Mouse (Mus musculus) lung, postnatal 0 days (tissue): ENCODE measurements at regions not wholly inside any gene's neighbourhood (a gene's known extent, or its start where the extent isn't known, plus 50 kb on each side); places are given as distances from the start of the nearest gene placed in this dataset.

ENCODE experiments used
- ATAC-seq: fragments of 200-750 bp; cut with Nextera tagmentation; 2 replicates; pipeline ENCODE4 v1.8.0; 2017; ENCODE audit warnings: moderate library complexity
- DNase-seq: peaks from one replicate; pipeline ENCODE4 v3.0.0-alpha.2; 2016; ENCODE audit warnings: low spot score
- H3K27ac ChIP-seq: fragments of 300-500 bp; sonication (generic); 2 replicates; pipeline ENCODE4 v1.5.1; 2014; ENCODE audit warnings: antibody characterized with exemption, mild to moderate bottlenecking, low read length, mixed read lengths
- H3K27me3 ChIP-seq: fragments of 300-500 bp; sonication (generic); replicated peaks from 2 replicates; pipeline ENCODE4 v1.6.1; 2014; ENCODE audit warnings: low read length, mixed read lengths; ENCODE audit not compliant: insufficient read depth
- H3K36me3 ChIP-seq: fragments of 300-500 bp; sonication (generic); 2 replicates; pipeline ENCODE4 v1.6.1; 2014; ENCODE audit warnings: low read length, mixed read lengths; ENCODE audit not compliant: insufficient read depth
- H3K4me1 ChIP-seq: fragments of 300-500 bp; sonication (generic); 2 replicates; pipeline ENCODE4 v1.6.1; 2014; ENCODE audit warnings: antibody characterized with exemption, low read depth, low read length, mixed read lengths; ENCODE audit not compliant: insufficient read depth
- H3K4me2 ChIP-seq: fragments of 300-500 bp; sonication (generic); replicated peaks from 2 replicates; pipeline ENCODE4 v1.6.1; 2014; ENCODE audit warnings: low read depth, mild to moderate bottlenecking, low read length, moderate library complexity, mixed read lengths
- H3K4me3 ChIP-seq: fragments of 300-500 bp; sonication (generic); 2 replicates; pipeline ENCODE4 v1.5.1; 2014; ENCODE audit warnings: low read depth, low read length
- H3K9ac ChIP-seq: fragments of 300-500 bp; sonication (generic); replicated peaks from 2 replicates; pipeline ENCODE4 v1.6.1; 2014; ENCODE audit warnings: low read depth, mild to moderate bottlenecking
- H3K9me3 ChIP-seq: fragments of 300-500 bp; sonication (generic); 2 replicates; pipeline ENCODE4 v1.6.1; 2016; ENCODE audit warnings: low read length, mixed read lengths
- CTCF ChIP-seq: IDR thresholded peaks from 2 replicates; pipeline ENCODE4 v1.5.1; 2016; ENCODE audit warnings: antibody characterized with exemption, mild to moderate bottlenecking
- EP300 ChIP-seq: IDR thresholded peaks from 2 replicates; pipeline ENCODE4 v1.6.1; 2016; ENCODE audit warnings: antibody characterized with exemption, mild to moderate bottlenecking, control low read depth
- WGBS: fragments of 180-500 bp; shearing (Covaris S2); extraction: QIAGEN DNeasy Blood & Tissue Kit; methylation state at CpG from one replicate; pipeline ENCODE4 v1.1.7; 2014; 5-methylcytosine and 5-hydroxymethylcytosine counted together

GRCm38 (mm10) chr16:30155486-30156246, 91.5 kb downstream of the Hes1 start:
- no peak overlapping the region for H3K4me3 ChIP-seq
- DNase-seq (no peak), ATAC-seq (no peak)
- H3K9me3 ChIP-seq: no peaks in the 10 kb centered on the region
- WGBS: 35% methylated on average over 6 of the region's 6 CpGs
- no peaks in the 10 kb centered on the region for H3K36me3 ChIP-seq
- TF ChIP-seq EP300 (no peak), CTCF (no peak)
- no peaks in the 10 kb centered on the region for H3K27me3 ChIP-seq
- H3K4me2 ChIP-seq: no peak overlapping the region
- H3K4me1 ChIP-seq: no peaks in the 10 kb centered on the region
- no peak overlapping the region for H3K9ac ChIP-seq
- no peak overlapping the region for H3K27ac ChIP-seq

GRCm38 (mm10) chr16:30158184-30158583, 94.0 kb downstream of the Hes1 start:
- TF ChIP-seq CTCF (no peak), EP300 (no peak)
- DNase-seq (no peak), ATAC-seq (no peak)
- Histone ChIP-seq H3K27ac (no peak overlapping the region), H3K9ac (no peak overlapping the region), H3K27me3 (no peaks in the 10 kb centered on the region), H3K4me2 (no peak overlapping the region), H3K36me3 (no peaks in the 10 kb centered on the region), H3K4me1 (no peaks in the 10 kb centered on the region), H3K9me3 (no peaks in the 10 kb centered on the region), H3K4me3 (no peak overlapping the region)
- 93% methylated on average over 9 of the region's 9 CpGs for WGBS

GRCm38 (mm10) chr16:30160399-30160798, 96.2 kb downstream of the Hes1 start:
- WGBS: 11% methylated on average over 2 of the region's 2 CpGs
- TF ChIP-seq CTCF (no peak), EP300 (no peak)
- DNase-seq: no peak
- Histone ChIP-seq H3K4me3 (no peak overlapping the region), H3K4me1 (no peaks in the 10 kb centered on the region), H3K27me3 (no peaks in the 10 kb centered on the region), H3K27ac (no peak overlapping the region), H3K4me2 (no peak overlapping the region), H3K36me3 (no peaks in the 10 kb centered on the region), H3K9ac (no peak overlapping the region), H3K9me3 (no peaks in the 10 kb centered on the region)
- no peak for ATAC-seq

- no peak for TF ChIP-seq EP300
- no peak for TF ChIP-seq CTCF
- H3K4me3 ChIP-seq: no peak overlapping the region
- no peaks in the 10 kb centered on the region for H3K27me3 ChIP-seq
- no peaks in the 10 kb centered on the region for H3K4me1 ChIP-seq
- no peaks in the 10 kb centered on the region for H3K9me3 ChIP-seq
- no peaks in the 10 kb centered on the region for H3K36me3 ChIP-seq
- WGBS: 88% methylated on average over 4 of the region's 4 CpGs
- no peak overlapping the region for H3K9ac ChIP-seq
- H3K4me2 ChIP-seq: no peak overlapping the region
- ATAC-seq (no peak), DNase-seq (no peak)
- no peak overlapping the region for H3K27ac ChIP-seq
Measured at GRCm38 (mm10) chr16:30163303-30163702, 99.1 kb downstream of the Hes1 start.

- no peaks in the 10 kb centered on the region for H3K4me1 ChIP-seq
- DNase-seq (no peak), ATAC-seq (no peak)
- no peak for TF ChIP-seq EP300
- TF ChIP-seq CTCF: no peak
- no peak overlapping the region for H3K9ac ChIP-seq
- H3K4me3 ChIP-seq: no peak overlapping the region
- no peaks in the 10 kb centered on the region for H3K9me3 ChIP-seq
- H3K4me2 ChIP-seq: no peak overlapping the region
- H3K36me3 ChIP-seq: no peaks in the 10 kb centered on the region
- 69% methylated on average over 3 of the region's 3 CpGs for WGBS
- no peaks in the 10 kb centered on the region for H3K27me3 ChIP-seq
- no peak overlapping the region for H3K27ac ChIP-seq
Measured at GRCm38 (mm10) chr16:30165667-30166180, 101.5 kb downstream of the Hes1 start.

- Histone ChIP-seq H3K4me2 (no peak overlapping the region), H3K9me3 (no peaks in the 10 kb centered on the region), H3K4me1 (peaks cover 11% of the 10 kb centered on the region; the same call in 1 of the 2 replicates), H3K27me3 (no peaks in the 10 kb centered on the region), H3K4me3 (no peak overlapping the region), H3K27ac (0 out of 2 replicates have a peak overlapping the region, but pooled peaks have one; percentile 26), H3K9ac (no peak overlapping the region), H3K36me3 (no peaks in the 10 kb centered on the region)
- TF ChIP-seq EP300: no peak
- TF ChIP-seq CTCF: no peak
- peak; percentile 83 for DNase-seq
- 52% methylated on average over 24 of the region's 24 CpGs for WGBS
- peak; percentile 62 for ATAC-seq
Measured at GRCm38 (mm10) chr16:30171381-30172079, 95.8 kb downstream of the Cpn2 start.
